Mouse (Mus musculus) embryonic fibroblast, embryonic 13.5 days (primary cell): ENCODE measurements around the gene Efna3. TPM values are rescaled to one million over a fixed set of nuclear protein-coding genes. Genes with fewer than 3 reads are reported as not detected.

Experiments
- H3K27ac ChIP-seq: 2 replicates; pipeline ENCODE4 v1.5.1; 2012; ENCODE audit warnings: low read length, control low read depth, inconsistent platforms; ENCODE audit not compliant: insufficient read depth
- H3K4me1 ChIP-seq: 2 replicates; pipeline ENCODE4 v1.6.1; 2011; ENCODE audit warnings: low read length; ENCODE audit not compliant: control insufficient read depth, insufficient read depth
- H3K4me3 ChIP-seq: 2 replicates; pipeline ENCODE4 v1.5.1; 2011; ENCODE audit warnings: mild to moderate bottlenecking, control low read depth, low read length; ENCODE audit not compliant: insufficient read depth
- CTCF ChIP-seq: IDR thresholded peaks from 2 replicates; pipeline ENCODE4 v1.5.1; 2011; ENCODE audit warnings: mild to moderate bottlenecking, control low read depth, low read length, moderate library complexity, borderline replicate concordance; ENCODE audit not compliant: insufficient read depth
- POLR2A ChIP-seq: IDR thresholded peaks from 2 replicates; pipeline ENCODE4 v1.6.1; 2011; ENCODE audit warnings: low read depth, mild to moderate bottlenecking, control low read depth, low read length, moderate library complexity
- polyA plus RNA-seq: library from polyadenylated mRNA; stranded (reverse); fragments of >200 nt; gene quantifications from 2 replicates; pipeline ENCODE4 v1.2.4, GENCODE M21; 2011; ENCODE audit warnings: low read depth; ENCODE audit not compliant: missing spikeins, insufficient read length

Efna3 gene
- polyA plus RNA-seq, 1 experiment: 7.1 TPM

DNA sequence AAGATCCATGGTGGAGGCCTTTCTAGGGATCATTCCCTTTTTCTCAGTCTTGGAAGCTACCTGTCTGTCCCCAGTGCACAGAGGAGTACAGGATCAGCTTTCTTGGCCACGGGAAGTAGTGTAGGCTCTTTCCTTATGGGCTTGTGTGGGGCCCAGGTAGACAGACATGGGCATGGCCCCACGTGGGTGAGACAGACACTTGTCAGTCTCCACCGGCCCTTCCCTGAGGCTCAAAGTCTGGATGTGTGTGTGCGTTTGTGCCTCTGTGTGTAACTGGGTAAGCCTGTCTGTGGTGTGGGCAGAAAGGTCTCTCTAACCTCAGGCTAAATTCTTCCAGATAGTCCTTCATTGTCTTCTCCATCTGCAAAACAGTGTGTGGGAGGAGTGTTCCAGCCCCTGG lies 17.7 kb downstream of the Efna3 start:
- Histone ChIP-seq H3K4me3 (no peak overlapping the region), H3K27ac (no peak overlapping the region), H3K4me1 (0 out of 2 replicates have a peak, but pooled peaks cover 2% of the 10 kb centered on the region)
- TF ChIP-seq CTCF (no peak), POLR2A (no peak)

DNA sequence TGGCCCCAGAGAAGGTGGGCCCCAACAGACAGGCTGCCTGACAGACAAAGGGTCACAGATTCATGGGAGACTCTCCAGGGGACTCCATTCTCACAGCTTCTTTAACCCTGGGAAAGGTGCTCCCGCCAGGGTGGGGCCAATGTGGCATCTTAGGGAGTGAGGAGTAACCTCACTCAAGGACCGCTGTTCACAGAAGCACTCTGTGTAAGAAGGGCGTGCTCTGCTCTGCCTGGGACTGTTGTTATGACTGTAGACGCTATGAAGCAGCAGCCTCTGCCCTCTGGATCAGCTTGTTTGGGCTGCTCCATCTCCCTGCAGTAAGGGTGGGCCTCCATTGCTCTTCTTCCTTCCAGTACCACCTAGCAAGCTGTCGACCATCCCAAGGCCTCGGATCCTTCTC lies 18.3 kb downstream of the Efna3 start:
- TF ChIP-seq CTCF: no peak
- no peak for TF ChIP-seq POLR2A
- H3K4me1 ChIP-seq: 0 out of 2 replicates have a peak, but pooled peaks cover 4% of the 10 kb centered on the region
- no peak overlapping the region for H3K4me3 ChIP-seq
- H3K27ac ChIP-seq: no peak overlapping the region

DNA sequence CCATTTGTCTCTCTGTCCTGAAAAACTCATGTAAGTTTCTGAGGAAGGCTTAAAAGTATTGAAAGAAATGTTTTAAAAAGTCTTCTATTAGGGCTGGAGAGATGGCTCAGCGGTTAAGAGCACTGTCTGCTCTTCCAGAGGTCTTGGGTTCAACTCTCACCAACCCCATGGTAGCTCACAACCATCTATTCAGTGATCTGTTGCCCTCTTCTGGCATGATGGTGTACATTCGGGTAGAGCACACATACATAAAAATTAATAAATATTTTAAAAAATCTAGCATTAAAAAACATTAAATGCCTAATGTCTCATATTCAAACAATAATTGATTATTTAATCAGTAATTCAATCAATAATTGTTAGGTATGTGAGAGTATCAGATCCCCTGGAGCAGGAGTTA lies 22.3 kb downstream of the Efna3 start:
- TF ChIP-seq CTCF (no peak), POLR2A (no peak)
- no peak overlapping the region for H3K27ac ChIP-seq
- peaks cover 7% of the 10 kb centered on the region; the same call in 1 of the 2 replicates for H3K4me1 ChIP-seq
- H3K4me3 ChIP-seq: no peak overlapping the region

DNA sequence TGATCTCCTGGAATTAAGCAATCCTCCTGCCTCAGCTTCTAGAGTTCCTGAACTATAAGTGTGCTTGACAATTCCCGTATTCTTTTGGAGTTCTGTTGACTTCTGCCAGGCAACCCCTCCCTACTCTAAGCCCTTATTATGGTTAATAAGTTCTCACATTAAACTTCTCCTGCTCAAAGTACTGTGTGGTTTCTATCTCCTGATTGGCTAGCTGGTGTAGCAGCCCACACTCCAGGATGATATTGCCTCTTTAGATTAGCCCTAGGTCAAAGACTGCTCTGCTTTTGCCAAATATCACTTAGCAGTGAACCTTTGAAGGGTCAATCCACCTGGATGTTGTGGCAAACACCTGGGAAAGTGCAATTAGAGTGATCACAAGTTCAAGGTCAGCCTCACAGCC lies 22.7 kb downstream of the Efna3 start:
- no peak overlapping the region for H3K4me3 ChIP-seq
- TF ChIP-seq CTCF: no peak
- TF ChIP-seq POLR2A: no peak

DNA sequence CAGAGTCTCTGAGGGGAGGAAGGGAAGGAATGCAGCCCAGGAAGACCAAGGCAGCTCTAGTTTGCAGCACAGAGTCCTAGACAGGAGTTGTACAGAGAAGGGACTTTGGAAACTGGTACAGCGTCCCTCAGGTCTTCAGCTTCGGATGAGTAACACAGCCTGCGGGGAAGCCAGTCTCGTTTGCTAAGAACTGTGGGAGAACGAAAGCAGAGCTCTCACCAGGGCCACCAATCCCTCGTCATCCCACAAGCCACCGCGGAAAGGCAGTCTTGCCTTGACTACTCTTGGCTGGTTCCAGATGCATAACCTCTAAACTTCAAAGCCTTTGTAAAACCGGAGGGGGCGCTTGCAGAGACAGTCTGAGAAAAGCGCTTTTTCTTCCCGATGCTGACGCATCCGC lies 23.3 kb downstream of the Efna3 start:
- Histone ChIP-seq H3K4me3 (no peak overlapping the region), H3K4me1 (peaks cover 7% of the 10 kb centered on the region; the same call in 1 of the 2 replicates), H3K27ac (no peak overlapping the region; the same call in 1 of the 2 replicates)
- TF ChIP-seq POLR2A (0 out of 2 replicates have a peak, but pooled peaks have one; percentile 24), CTCF (no peak)

More for the DNA sequence above, 22.7 kb downstream of the Efna3 start:
- Histone ChIP-seq H3K27ac (no peak overlapping the region), H3K4me1 (peaks cover 7% of the 10 kb centered on the region; the same call in 1 of the 2 replicates)

DNA sequence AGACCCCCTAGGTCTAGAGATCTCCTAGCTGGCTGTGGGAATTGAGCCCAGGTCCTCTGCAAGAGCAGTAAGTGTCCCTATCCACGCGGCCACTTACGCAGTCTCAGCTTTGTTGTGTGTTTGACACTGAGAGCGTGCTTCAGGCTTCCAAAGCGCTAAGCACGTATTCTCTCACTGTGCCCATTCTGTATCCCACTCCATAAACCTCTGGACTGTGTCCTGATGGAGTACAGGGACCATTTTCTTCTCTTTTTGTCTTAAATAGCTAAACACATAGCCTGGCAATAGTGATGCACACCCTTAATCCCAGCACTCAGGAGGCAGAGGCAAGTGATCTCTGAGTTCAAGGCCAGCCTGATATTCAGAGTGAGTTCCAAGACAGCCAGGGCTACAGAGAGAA lies 23.9 kb downstream of the Efna3 start:
- TF ChIP-seq POLR2A: no peak
- no peak for TF ChIP-seq CTCF
- Histone ChIP-seq H3K4me1 (peaks cover 7% of the 10 kb centered on the region; the same call in 1 of the 2 replicates), H3K4me3 (no peak overlapping the region), H3K27ac (no peak overlapping the region)

DNA sequence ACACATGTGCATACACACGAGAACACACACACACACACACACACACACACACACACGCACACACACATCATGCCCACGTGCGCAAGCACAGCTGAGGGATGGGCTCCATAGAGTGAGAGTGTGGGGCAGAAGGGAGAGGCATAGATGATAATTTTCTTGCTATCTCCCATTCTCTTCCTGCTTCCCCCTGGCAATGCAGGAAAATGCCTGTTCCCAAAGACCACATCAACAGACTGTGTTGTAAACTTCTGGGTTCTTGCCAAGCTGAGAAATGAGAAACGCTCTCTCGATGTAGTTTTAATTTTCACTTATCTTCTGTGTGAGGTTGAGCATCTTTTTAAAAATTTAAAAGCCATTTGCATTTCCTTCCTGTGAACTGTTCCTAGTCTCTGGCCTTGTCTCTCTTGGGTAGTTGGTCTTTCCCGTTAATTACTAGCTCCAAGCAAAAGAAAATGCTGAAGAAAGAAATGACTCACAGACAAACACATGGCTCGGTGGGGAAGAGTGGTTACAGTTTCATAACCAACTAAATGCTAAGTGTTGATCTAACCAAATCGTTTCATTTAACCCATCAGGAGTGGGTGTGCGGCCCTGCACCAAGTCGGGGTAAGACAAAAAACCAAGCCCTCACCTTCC lies 25.9 kb downstream of the Efna3 start:
- Histone ChIP-seq H3K4me3 (no peak overlapping the region), H3K4me1 (peaks cover 7% of the 10 kb centered on the region; the same call in 1 of the 2 replicates), H3K27ac (no peak overlapping the region)
- no peak for TF ChIP-seq CTCF
- TF ChIP-seq POLR2A: no peak

DNA sequence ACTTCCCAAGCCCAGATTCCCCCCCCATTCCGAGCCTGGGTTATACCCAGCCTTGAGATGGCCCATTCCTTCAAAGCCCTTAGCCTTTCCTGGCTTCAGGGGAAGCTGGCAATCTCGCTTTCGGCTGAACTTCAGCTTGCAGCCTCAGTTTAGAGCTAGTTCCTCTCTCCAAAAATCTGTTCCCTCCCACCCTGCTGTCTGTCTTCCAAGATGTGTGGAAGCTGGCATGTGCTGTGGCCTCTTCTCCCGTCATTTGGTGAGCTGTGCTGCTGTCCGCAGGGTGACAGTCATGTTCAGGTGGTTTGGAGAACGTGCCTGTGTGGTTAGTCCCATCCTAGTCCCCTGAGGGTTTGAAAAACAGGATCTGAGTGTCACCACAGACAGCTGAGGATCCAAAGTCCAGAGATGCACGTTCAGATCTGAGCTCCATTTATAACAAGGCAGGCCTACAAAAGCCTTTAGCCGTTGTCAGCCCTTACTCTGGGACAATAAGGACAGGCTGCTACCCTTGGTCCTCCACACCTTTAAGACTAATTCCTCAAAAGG lies 27.0 kb downstream of the Efna3 start:
- no peak for TF ChIP-seq POLR2A
- no peak for TF ChIP-seq CTCF

DNA sequence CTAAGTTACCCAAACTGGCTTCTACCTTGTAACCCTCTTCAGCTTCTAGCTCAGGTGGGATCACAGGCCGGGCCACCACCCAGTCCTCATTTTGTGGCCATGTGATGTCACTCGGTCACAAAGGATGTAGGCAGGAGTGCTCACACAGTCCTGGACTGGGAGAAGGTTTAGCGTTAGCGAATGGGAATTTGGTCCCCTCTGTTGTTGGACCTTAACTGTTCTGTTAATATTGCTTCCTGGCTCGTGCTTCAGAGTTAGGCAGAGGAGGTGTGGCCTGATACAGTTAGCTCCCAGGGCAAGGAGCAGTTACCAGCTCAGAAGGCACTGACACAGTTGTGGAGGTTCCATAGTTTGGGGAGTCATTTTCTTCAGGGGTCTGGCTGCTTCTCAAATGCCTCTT lies 28.6 kb downstream of the Efna3 start:
- no peak overlapping the region for H3K4me3 ChIP-seq
- no peak for TF ChIP-seq POLR2A
- no peak for TF ChIP-seq CTCF
- H3K27ac ChIP-seq: no peak overlapping the region
- H3K4me1 ChIP-seq: peaks cover 3% of the 10 kb centered on the region; the same call in 1 of the 2 replicates

More for the DNA sequence above, 27.0 kb downstream of the Efna3 start:
- H3K27ac ChIP-seq: no peak overlapping the region
- H3K4me1 ChIP-seq: peaks cover 7% of the 10 kb centered on the region; the same call in 1 of the 2 replicates
- H3K4me3 ChIP-seq: no peak overlapping the region

DNA sequence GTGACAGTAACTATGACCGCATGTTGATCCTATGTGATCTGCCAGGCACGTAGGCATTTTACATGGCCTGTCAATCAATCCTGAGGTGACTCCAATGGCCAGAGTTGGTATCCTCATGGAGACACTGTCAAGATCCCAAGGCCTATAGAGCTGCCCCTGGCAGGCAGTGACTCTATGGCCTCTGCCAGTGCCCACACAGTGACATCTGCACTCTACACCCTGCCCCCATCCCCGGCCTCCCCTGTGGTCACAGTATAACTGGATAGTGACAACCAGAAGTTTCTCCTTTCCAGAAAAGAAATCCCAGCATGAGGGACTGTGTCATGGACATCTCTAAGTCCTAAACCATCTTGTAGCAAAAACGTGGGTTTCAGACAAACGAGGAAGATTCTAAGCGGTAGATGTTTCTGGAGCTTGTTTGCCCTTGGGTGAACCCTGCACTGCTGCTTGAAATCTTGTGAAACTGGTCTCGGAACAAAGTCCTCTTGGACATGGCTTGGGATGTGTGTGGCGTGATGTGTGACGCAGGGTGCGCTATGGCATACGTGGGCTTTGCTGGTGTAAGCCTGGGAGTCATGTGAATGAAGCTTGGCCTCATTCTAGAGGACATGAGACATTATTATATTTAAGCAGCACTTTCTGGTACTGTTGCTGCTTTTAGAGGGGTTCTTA lies 29.4 kb downstream of the Efna3 start:
- TF ChIP-seq CTCF: no peak
- TF ChIP-seq POLR2A: no peak
- no peak overlapping the region for H3K27ac ChIP-seq
- H3K4me3 ChIP-seq: no peak overlapping the region
- peaks cover 3% of the 10 kb centered on the region; the same call in 1 of the 2 replicates for H3K4me1 ChIP-seq
